ENCODE assay signal across 8 mouse cellular contexts in genomic region chr14:109874230-109874629, GRCm38 (mm10).
DNase-seq lines count a peak whose midpoint lies in the region; ATAC-seq and TF ChIP-seq lines count a peak whose summit lies in the region.
"Had no signal": no experiment of that assay in that cellular context is flagged by ENCODE, and none has a peak within 500 bp of the region (broad histone marks: within the 10 kb centered on the region; RNA-seq: fewer than 3 reads in every experiment).

No protein-coding gene starts in this region.

- peak; percentile 92 for DNase-seq in lung, embryonic 14.5 days
- DNase-seq in lung, postnatal 25 days (ENCODE audit: low spot score): no peak
- DNase-seq in c-Kit-positive CD71-negative TER-119-negative erythroid progenitor cells, embryonic 14.5 days (ENCODE audit: low read depth): peak; percentile 6
- peak; percentile 19 for DNase-seq in fibroblast of lung, adult 2 months (ENCODE audit: low read depth)
- DNase-seq in kidney, postnatal 4 days: peak; percentile 33 to 40
- peak; percentile 41 for DNase-seq in stomach, postnatal 0 days (ENCODE audit: low spot score)

- H3K9me3 ChIP-seq in lung, embryonic 14.5 days (ENCODE audit: low read depth, low read length): no peaks in the 10 kb centered on the region
- no peaks in the 10 kb centered on the region for H3K9me3 ChIP-seq in stomach, postnatal 0 days (ENCODE audit: control insufficient read depth, low read length)
- H3K9me3 ChIP-seq: stomach, embryonic 15.5 days had no signal

- 9% methylated on average over 1 of the region's 1 CpGs for WGBS in lung, embryonic 14.5 days
- 7% methylated on average over 1 of the region's 1 CpGs for WGBS in stomach, postnatal 0 days

- TF ChIP-seq CTCF in lung, embryonic 14.5 days (IDR thresholded peaks at IDR 0.05; ENCODE audit: low read depth): peak; percentile 71
- TF ChIP-seq CTCF in stomach, postnatal 0 days (IDR thresholded peaks at IDR 0.05; ENCODE audit: low read depth): peak; percentile 84

- no peak overlapping the region for H3K4me3 ChIP-seq in lung, embryonic 14.5 days (ENCODE audit: low read depth, low read length)
- H3K4me3 ChIP-seq in stomach, postnatal 0 days (ENCODE audit: low read depth, low read length): no peak overlapping the region
- H3K4me3 ChIP-seq: stomach, embryonic 15.5 days had no signal

- no peaks in the 10 kb centered on the region for H3K36me3 ChIP-seq in lung, embryonic 14.5 days (ENCODE audit: insufficient read depth)
- no peaks in the 10 kb centered on the region for H3K36me3 ChIP-seq in stomach, postnatal 0 days (ENCODE audit: control insufficient read depth, insufficient read depth, low read length)
- H3K36me3 ChIP-seq: stomach, embryonic 15.5 days had no signal

- no peak overlapping the region for H3K27ac ChIP-seq in lung, embryonic 14.5 days (ENCODE audit: low read depth)
- H3K27ac ChIP-seq in stomach, postnatal 0 days (replicated peaks): no peak overlapping the region
- H3K27ac ChIP-seq: stomach, embryonic 15.5 days had no signal

- peak; percentile 60; the same call in 1 of the 2 replicates for ATAC-seq in lung, embryonic 14.5 days (ENCODE audit: insufficient read depth)
- ATAC-seq in megakaryocyte, adult 5-6 weeks (ENCODE audit: poor library complexity, severe bottlenecking): peak; percentile 43; the same call in 1 of the 2 replicates
- ATAC-seq in stomach, postnatal 0 days (ENCODE audit: low FRiP score, low TSS enrichment): no peak

- no peaks in the 10 kb centered on the region for H3K27me3 ChIP-seq in lung, embryonic 14.5 days (ENCODE audit: insufficient read depth, low read length)
- no peaks in the 10 kb centered on the region for H3K27me3 ChIP-seq in stomach, postnatal 0 days (ENCODE audit: control insufficient read depth, insufficient read depth, low read length)
- H3K27me3 ChIP-seq: stomach, embryonic 15.5 days had no signal

- no peaks in the 10 kb centered on the region for H3K4me1 ChIP-seq in lung, embryonic 14.5 days (ENCODE audit: insufficient read depth)
- H3K4me1 ChIP-seq in stomach, postnatal 0 days (replicated peaks; ENCODE audit: control insufficient read depth, insufficient read depth): no peaks in the 10 kb centered on the region
- H3K4me1 ChIP-seq: stomach, embryonic 15.5 days had no signal

- no peak for TF ChIP-seq EP300 in stomach, postnatal 0 days (optimal IDR thresholded peaks at IDR 0.05)

- H3K4me2 ChIP-seq in lung, embryonic 14.5 days: no peak overlapping the region
- H3K4me2 ChIP-seq in stomach, postnatal 0 days (replicated peaks; ENCODE audit: low read depth): no peak overlapping the region
- H3K4me2 ChIP-seq: stomach, embryonic 15.5 days had no signal

- H3K9ac ChIP-seq in lung, embryonic 14.5 days: no peak overlapping the region
- no peak overlapping the region for H3K9ac ChIP-seq in stomach, postnatal 0 days (ENCODE audit: low read length)
- H3K9ac ChIP-seq: stomach, embryonic 15.5 days had no signal
